Comparison of ENCODE assay signal across 23 mouse cellular contexts in the genomic region with DNA sequence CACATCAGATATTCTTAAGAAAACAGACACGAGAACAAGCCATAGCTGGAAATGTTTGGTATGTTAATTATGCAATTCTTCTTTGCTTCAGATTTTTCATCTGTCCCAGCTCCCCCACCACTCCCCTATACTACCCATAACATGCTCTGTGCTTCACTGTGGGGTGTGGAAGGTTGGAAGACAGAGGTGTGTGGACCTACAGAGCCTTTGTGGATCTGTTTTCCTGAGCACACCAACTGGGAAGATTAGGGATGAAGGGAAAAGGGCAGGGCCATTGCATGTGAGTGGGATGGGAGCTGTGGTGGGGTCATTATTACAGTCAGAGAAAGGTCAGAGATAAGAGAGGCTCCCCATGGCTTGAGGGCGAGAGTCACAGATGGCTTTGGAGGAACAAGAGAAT.
DNase-seq lines count a peak whose midpoint lies in the region; ATAC-seq and TF ChIP-seq lines count a peak whose summit lies in the region.
"Had no signal": no experiment of that assay in that cellular context is flagged by ENCODE, and none has a peak within 500 bp of the region (broad histone marks: within the 10 kb centered on the region; RNA-seq: fewer than 3 reads in every experiment).

No protein-coding gene starts in this region.

- no peak overlapping the region for H3K9ac ChIP-seq in forebrain, embryonic 13.5 days
- no peak overlapping the region for H3K9ac ChIP-seq in forebrain, embryonic 16.5 days (replicated peaks; ENCODE audit: low read depth, low read length)
- H3K9ac ChIP-seq in hindbrain, embryonic 13.5 days, result no peak overlapping the region
- no peak overlapping the region for H3K9ac ChIP-seq in hindbrain, postnatal 0 days (replicated peaks; ENCODE audit: low read length)
- H3K9ac ChIP-seq in neural tube, embryonic 13.5 days, result no peak overlapping the region
- H3K9ac ChIP-seq: embryonic facial prominence, embryonic 12.5 days; forebrain, embryonic 12.5 days; hindbrain, embryonic 12.5 days had no signal

- no peaks in the 10 kb centered on the region for H3K36me3 ChIP-seq in forebrain, embryonic 13.5 days (ENCODE audit: poor library complexity, severe bottlenecking)
- no peaks in the 10 kb centered on the region for H3K36me3 ChIP-seq in forebrain, embryonic 16.5 days (ENCODE audit: control insufficient read depth, insufficient read depth)
- H3K36me3 ChIP-seq in hindbrain, embryonic 13.5 days, result no peaks in the 10 kb centered on the region
- no peaks in the 10 kb centered on the region for H3K36me3 ChIP-seq in hindbrain, postnatal 0 days (ENCODE audit: insufficient read depth, low read length)
- H3K36me3 ChIP-seq in neural tube, embryonic 13.5 days, result no peaks in the 10 kb centered on the region
- H3K36me3 ChIP-seq: embryonic facial prominence, embryonic 12.5 days; forebrain, embryonic 12.5 days; G1E; hindbrain, embryonic 12.5 days had no signal

- H3K27ac ChIP-seq in forebrain, embryonic 13.5 days, result no peak overlapping the region
- H3K27ac ChIP-seq in forebrain, embryonic 16.5 days (ENCODE audit: low read length), result no peak overlapping the region
- no peak overlapping the region for H3K27ac ChIP-seq in hindbrain, embryonic 13.5 days
- no peak overlapping the region for H3K27ac ChIP-seq in hindbrain, postnatal 0 days
- 0 out of 2 replicates have a peak overlapping the region, but pooled peaks have one; percentile 13 for H3K27ac ChIP-seq in neural tube, embryonic 13.5 days (replicated peaks)
- H3K27ac ChIP-seq: embryonic facial prominence, embryonic 12.5 days; forebrain, embryonic 12.5 days; gastrocnemius, adult 2 months; hindbrain, embryonic 12.5 days had no signal

- WGBS in forebrain, embryonic 13.5 days, result 41% methylated on average over 2 of the region's 2 CpGs
- WGBS in forebrain, embryonic 16.5 days, result 37% methylated on average over 2 of the region's 2 CpGs
- 69% methylated on average over 2 of the region's 2 CpGs for WGBS in hindbrain, embryonic 13.5 days
- WGBS in hindbrain, postnatal 0 days, result 47% methylated on average over 2 of the region's 2 CpGs
- 55% methylated on average over 2 of the region's 2 CpGs for WGBS in neural tube, embryonic 13.5 days

- TF ChIP-seq CTCF in hindbrain, postnatal 0 days (IDR thresholded peaks at IDR 0.05; ENCODE audit: low read depth), result no peak

- H3K4me1 ChIP-seq in forebrain, embryonic 13.5 days, result no peaks in the 10 kb centered on the region
- H3K4me1 ChIP-seq in forebrain, embryonic 16.5 days (replicated peaks; ENCODE audit: control insufficient read depth, insufficient read depth, low read length), result no peaks in the 10 kb centered on the region
- no peaks in the 10 kb centered on the region; the same call in none of the 2 replicates for H3K4me1 ChIP-seq in hindbrain, embryonic 13.5 days (replicated peaks)
- H3K4me1 ChIP-seq in hindbrain, postnatal 0 days (ENCODE audit: insufficient read depth, low read length), result no peaks in the 10 kb centered on the region
- 0 out of 2 replicates have a peak, but pooled peaks cover 9% of the 10 kb centered on the region for H3K4me1 ChIP-seq in neural tube, embryonic 13.5 days (replicated peaks)
- H3K4me1 ChIP-seq: hindbrain, embryonic 12.5 days had no signal

- H3K9me3 ChIP-seq in forebrain, embryonic 13.5 days (replicated peaks), result no peaks in the 10 kb centered on the region
- no peaks in the 10 kb centered on the region for H3K9me3 ChIP-seq in forebrain, embryonic 16.5 days (ENCODE audit: control insufficient read depth, low read length)
- H3K9me3 ChIP-seq in hindbrain, embryonic 13.5 days, result no peaks in the 10 kb centered on the region
- no peaks in the 10 kb centered on the region for H3K9me3 ChIP-seq in hindbrain, postnatal 0 days (ENCODE audit: low read length)
- H3K9me3 ChIP-seq in neural tube, embryonic 13.5 days, result no peaks in the 10 kb centered on the region
- H3K9me3 ChIP-seq: embryonic facial prominence, embryonic 12.5 days; forebrain, embryonic 12.5 days; G1E; hindbrain, embryonic 12.5 days had no signal

- H3K27me3 ChIP-seq in forebrain, embryonic 13.5 days, result no peaks in the 10 kb centered on the region
- no peaks in the 10 kb centered on the region for H3K27me3 ChIP-seq in forebrain, embryonic 16.5 days (replicated peaks; ENCODE audit: control insufficient read depth, insufficient read depth, low read length)
- H3K27me3 ChIP-seq in hindbrain, embryonic 13.5 days, result no peaks in the 10 kb centered on the region
- no peaks in the 10 kb centered on the region for H3K27me3 ChIP-seq in hindbrain, postnatal 0 days (ENCODE audit: insufficient read depth, low read length)
- H3K27me3 ChIP-seq in neural tube, embryonic 13.5 days, result no peaks in the 10 kb centered on the region
- H3K27me3 ChIP-seq: embryonic facial prominence, embryonic 12.5 days; forebrain, embryonic 12.5 days; hindbrain, embryonic 12.5 days had no signal

- ATAC-seq in forebrain, embryonic 13.5 days, result peak; percentile 61; the same call in 1 of the 2 replicates
- ATAC-seq in forebrain, embryonic 16.5 days, result no peak
- ATAC-seq in hindbrain, embryonic 13.5 days (ENCODE audit: low FRiP score), result 0 out of 2 replicates have a peak, but pooled peaks have one; percentile 52
- no peak for ATAC-seq in hindbrain, postnatal 0 days
- no peak for ATAC-seq in neural tube, embryonic 13.5 days (ENCODE audit: low read depth)
- ATAC-seq: CD4-positive, CD25-positive, alpha-beta regulatory T cell, adult 4 months; inflammation-experienced regulatory T-cells, adult 6 months had no signal

- H3K4me2 ChIP-seq in forebrain, embryonic 13.5 days, result no peak overlapping the region
- H3K4me2 ChIP-seq in forebrain, embryonic 16.5 days (ENCODE audit: low read length), result no peak overlapping the region
- H3K4me2 ChIP-seq in hindbrain, embryonic 13.5 days, result no peak overlapping the region
- no peak overlapping the region for H3K4me2 ChIP-seq in hindbrain, postnatal 0 days (ENCODE audit: low read depth, low read length)
- H3K4me2 ChIP-seq in neural tube, embryonic 13.5 days, result no peak overlapping the region
- H3K4me2 ChIP-seq: embryonic facial prominence, embryonic 12.5 days; forebrain, embryonic 12.5 days; hindbrain, embryonic 12.5 days had no signal

- DNase-seq in hindbrain, postnatal 0 days (ENCODE audit: low spot score), result no peak
- DNase-seq in neural tube, embryonic 10.5 days (ENCODE audit: extremely low spot score, low spot score), result no peak
- DNase-seq in embryo, embryonic 10.5 days (ENCODE audit: low spot score), result no peak
- DNase-seq: adrenal gland, adult 8-10 months; adrenal gland, postnatal 36 days; B cell, adult 2 months; cerebellum, adult 11 months; cerebellum, adult 8-10 months; cerebellum, postnatal 14 days; gastrocnemius, adult 2 months; gastrocnemius, postnatal 25 days; heart, postnatal 10 days; heart, postnatal 4 days had no signal

- H3K4me3 ChIP-seq in forebrain, embryonic 13.5 days, result no peak overlapping the region
- H3K4me3 ChIP-seq in forebrain, embryonic 16.5 days (replicated peaks; ENCODE audit: low read length), result no peak overlapping the region
- H3K4me3 ChIP-seq in hindbrain, embryonic 13.5 days, result no peak overlapping the region
- H3K4me3 ChIP-seq in hindbrain, postnatal 0 days (ENCODE audit: low read length), result no peak overlapping the region
- H3K4me3 ChIP-seq in neural tube, embryonic 13.5 days, result no peak overlapping the region
- H3K4me3 ChIP-seq: embryonic facial prominence, embryonic 12.5 days; forebrain, embryonic 12.5 days; gastrocnemius, adult 2 months; hindbrain, embryonic 12.5 days had no signal

Comparison
In these comparisons a context has a peak if more than half of its experiments do, and no peak if none do; other contexts are left out.
1. ATAC-seq: peak in forebrain, embryonic 13.5 days (single experiment) and hindbrain, embryonic 13.5 days (single experiment); none in forebrain, embryonic 16.5 days (single experiment), hindbrain, postnatal 0 days (single experiment) and neural tube, embryonic 13.5 days (single experiment).